Mouse (Mus musculus): ENCODE results near the gene Ggcx. TPM values are rescaled to one million over a fixed set of nuclear protein-coding genes. Genes with fewer than 3 reads are reported as not detected.

Gene Ggcx
- total RNA-seq, 1 experiment from 2014 or later: 50.4 TPM

DNA sequence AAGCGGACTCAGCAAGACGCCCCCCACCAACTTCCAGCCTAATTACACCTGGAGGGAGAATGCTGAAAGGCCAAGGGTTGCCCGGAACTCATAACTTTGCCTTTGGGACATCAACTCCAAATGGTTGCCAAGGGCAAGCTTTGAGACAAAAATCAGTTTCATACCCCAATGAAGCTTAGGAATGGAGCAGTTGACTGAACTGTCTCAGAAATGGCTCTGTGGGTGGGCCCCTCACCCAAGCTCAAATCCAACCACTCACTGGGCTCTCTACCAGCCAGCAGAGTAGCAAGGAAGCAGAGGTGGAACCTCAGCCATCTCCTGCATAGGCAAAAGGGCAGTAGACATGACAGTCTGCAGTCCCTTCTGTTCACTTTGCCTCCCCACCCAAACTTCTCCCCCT is 26.3 kb upstream of the Ggcx start:
- DNase-seq: no peak

DNA sequence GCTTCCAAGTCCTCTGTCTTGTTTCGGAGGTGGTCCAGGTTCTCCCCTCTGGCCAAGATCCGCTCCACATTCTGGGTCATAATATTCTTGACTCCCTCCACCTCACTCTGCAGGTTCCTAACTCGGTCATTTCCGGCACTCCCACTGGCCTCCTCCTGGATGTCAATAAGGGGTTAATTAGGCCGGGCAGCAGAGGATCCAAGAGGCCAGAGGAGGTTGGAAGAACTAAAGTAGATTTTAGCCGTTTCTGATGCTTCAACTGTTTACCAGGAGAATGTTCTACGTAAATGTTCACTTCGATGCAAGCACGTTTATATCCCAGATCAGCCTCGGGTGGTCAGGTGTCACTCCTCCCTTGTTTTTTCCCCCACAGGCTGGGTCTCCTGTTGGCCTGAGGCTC is 25.8 kb upstream of the Ggcx start:
- DNase-seq: no peak

DNA sequence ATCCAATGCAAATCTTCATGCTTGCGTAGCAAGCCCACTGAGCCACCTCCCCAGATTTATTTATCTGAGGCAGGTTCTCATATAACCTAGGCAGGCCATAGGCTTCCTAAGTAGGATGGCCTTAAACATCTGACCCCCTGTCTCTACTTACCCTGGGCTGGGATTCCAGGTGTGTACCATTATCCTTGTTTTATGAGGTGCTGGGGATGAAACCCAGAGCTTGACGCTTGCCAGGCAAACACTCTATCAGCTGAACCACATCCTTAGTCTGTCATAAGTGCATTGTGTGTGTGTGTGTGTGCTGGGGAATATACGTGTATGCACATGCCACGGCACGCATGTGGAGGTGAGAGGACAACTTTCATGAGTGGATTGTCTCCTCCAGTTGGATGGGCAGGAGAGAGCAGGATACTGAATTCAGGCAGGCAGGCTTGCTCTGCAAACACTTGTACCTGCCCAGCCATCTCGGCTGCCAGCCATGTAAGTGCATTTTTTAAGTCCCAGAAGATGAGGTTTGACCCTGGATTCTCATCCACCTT is 25.2 kb upstream of the Ggcx start:
- DNase-seq: no peak

DNA sequence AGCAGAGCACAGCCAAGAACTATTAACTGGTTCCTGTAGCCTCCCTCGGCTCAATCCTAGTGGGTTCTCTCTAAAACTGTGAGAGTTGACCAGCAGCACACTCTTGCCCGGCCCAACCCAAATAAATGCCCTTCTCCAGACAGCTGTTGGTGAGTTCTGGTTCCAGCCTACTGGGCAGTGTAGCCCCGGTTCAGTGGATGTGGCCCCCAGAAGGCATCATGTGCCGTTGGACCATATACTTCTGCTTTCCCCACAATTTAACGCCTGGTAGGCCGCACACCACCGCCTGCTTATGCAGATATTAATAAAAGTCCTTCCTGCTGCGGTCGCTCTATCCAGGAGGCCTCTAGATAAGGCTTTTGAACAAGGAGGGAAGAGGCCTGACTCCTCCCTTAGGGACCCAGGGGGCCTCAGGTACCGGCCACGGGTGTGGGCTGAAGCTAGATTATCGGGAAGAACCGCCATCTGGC is 24.6 kb upstream of the Ggcx start:
- peak; percentile 54 for DNase-seq

DNA sequence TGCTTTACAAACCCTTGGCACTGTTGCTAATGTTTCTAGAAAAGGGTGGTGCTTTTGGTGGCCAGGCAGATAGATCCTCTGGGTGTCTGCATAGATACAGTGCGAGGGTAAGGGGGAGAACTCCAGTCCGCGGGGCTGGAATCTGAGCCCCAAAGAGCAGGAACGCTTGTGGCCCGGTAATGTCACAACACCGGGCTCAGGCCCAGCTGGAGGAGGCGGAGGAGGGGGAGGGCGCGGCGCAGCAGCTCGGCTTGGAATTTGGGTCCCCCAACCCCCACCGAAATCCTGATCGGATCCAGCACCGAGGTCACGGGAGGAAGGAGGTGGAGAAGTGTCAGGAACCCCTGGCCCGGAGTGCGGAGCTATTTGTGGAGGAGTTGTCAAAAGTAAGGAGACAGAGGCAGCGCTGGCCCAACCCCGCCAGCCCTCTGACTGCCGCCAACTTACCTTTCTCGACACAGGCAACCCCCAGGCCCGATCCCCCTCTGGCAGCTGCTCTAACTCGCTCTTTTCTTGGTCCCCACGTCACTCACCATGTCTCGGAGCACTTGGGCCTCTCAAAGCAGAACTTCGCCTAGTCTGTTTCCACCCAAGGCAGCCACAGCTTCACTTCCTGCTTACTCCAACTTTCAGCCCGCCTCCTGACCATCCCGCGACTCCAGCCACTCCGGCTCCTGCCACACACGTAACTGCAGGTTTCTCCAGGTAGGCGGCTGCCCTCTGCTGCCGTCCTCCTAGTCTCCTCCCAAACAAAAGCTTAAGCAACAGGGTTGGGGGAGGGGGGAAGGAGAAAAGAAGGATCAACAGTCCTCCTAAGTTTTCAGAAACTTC is 24.0 kb upstream of the Ggcx start, which contains the start of gene Vamp8:
Gene Vamp8 (minus strand): TSS at position 763 of the 831 bp plus-strand sequence.
- peak; percentile 93 for DNase-seq

DNA sequence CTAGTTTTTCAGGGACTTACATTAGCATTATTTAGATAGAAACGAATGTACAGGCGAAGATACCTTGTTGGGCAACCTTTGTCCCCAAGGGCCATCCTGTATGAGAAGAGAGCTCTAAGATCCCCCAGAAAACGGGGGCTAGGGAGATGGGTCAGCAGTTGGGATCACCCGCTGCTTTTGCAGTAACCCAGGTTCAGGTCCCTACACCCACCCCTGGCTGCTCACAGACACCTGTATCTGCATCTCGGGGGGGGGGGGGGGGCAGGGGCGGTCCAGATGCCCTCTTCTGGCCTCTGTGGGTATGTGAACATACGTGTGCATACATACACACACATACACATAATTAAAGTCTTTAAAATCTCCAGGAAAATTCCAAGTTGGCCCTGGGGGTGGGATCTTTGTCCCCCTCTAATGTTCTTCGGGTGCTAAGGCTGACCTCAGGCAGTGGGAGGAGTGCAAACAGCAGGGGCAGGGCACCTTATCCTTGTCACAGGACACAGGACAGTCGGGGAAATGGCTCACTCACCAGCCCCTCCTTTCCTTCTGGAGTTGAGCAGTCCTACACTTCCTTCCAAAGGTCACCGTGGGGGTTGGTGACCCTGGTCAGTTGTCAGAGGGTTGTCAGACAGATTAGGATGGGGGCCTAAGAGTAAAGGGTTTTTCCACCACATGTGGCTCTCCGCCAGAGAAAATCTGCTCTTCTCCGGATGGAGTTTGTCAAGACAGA is 23.1 kb upstream of the Ggcx start:
- peak; percentile 84 for DNase-seq

DNA sequence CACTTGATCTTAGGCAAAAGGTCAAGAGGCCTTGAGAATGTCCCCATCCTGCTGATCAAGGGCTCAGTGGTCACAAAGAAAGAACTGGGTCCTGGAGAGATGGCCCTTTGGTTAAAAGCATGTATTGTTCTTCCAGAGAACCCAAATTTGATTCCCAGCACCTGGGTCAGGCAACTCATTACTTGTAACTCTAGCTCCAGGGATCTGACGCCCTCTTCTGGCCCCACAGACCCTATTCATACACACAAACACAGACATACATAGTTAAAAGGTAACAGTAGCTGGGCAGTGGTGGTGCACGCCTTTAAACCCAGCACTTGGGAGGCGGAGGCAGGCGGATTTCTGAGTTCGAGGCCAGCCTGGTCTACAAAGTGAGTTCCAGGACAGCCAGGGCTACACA is 21.8 kb upstream of the Ggcx start:
- no peak for DNase-seq

DNA sequence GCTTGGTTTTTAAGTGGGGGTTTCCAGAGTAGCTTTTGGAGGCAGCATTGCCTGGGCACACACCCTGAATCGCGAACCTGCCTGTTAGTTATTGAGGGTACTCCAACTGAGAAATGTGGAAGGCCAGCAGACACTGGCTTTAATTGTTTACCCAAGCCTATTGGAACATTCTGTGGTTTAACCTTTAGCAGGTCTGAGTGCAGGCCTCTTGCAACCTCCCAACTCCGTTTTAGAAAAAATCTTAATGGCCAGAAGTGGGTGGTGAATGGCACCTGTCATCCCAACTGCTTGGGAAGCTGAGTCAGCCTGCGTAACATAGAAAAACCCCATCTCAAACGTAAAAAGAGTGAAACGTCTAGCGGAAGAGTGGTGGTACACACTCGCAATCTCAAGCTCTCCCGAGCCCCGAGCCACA is 17.3 kb upstream of the Ggcx start:
- no peak for DNase-seq

DNA sequence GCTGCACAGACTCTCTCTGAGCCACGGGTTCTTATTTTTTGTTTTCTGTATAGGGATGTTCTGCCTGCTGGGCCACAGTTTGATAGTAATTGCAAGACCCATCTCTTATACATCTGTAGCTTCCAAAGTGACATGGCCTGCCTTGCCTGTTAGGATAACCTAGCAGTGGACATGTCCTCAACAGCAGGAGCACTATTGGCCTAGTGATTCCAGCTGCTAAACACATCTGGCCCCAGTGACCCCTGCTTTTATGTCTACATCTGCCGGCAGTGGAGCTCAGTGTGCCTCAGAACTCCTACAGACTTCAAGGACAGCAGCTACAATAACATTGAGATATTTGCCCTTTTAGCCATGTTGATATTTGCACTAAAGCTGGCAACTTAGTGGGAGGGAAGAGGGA is 14.1 kb upstream of the Ggcx start:
- DNase-seq: no peak

DNA sequence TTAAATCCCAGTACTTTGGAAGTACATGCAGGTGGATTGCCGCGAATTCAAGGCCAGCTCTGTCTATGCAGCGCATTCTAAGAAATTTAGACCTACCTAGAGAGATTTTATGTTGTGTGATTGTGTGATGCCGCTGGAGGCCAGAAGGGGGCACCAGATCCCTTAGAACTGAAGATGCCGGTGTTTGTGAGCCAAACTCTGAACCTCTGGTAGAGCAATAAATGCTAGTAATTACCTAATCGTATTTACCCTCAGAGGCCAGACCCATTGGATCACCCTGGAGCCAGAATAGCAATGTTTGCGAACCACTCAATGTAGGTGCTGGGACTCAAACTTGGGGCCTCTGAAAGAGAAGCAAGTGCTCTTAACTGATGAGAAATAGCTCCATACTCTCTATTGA is 12.2 kb upstream of the Ggcx start:
- DNase-seq: peak; percentile 85

DNA sequence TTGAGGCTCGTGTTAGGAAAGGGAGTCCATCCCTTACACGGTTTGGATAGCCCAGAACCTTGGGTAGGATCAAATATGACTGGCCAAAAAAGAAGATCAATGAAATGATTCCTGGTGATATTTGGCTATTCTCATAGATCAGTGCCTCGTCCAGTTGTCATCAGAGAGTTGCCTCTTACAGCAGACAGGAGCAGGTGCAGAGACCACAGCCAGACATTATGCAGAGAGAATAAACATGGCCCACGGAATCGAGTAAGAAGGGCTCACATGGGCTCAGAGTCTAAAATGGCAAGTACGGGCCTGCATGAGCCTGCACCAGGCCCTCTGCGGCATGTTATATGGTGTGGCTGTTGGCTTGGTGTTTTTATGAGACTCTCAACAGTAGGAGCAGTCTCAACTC is 8.8 kb upstream of the Ggcx start:
- DNase-seq: no peak

DNA sequence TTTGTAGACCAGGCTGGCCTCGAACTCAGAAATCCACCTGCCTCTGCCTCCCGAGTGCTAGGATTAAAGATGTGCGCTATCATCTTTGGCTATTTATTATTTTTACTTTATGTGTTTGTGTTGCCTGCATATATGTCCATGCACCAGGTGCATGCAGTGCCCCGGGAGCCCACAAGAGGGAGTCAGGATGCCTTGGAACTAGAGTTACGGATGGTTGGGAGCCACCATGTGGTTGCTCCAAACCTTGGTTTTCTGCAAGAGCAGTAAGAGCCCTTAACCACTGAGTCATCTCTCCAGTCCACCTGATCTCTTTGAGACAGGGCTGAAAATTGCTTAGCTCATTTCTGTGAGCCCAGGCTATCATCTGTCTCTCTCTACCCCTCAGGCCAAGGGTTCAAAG is 7.0 kb upstream of the Ggcx start:
- DNase-seq: peak; percentile 91

DNA sequence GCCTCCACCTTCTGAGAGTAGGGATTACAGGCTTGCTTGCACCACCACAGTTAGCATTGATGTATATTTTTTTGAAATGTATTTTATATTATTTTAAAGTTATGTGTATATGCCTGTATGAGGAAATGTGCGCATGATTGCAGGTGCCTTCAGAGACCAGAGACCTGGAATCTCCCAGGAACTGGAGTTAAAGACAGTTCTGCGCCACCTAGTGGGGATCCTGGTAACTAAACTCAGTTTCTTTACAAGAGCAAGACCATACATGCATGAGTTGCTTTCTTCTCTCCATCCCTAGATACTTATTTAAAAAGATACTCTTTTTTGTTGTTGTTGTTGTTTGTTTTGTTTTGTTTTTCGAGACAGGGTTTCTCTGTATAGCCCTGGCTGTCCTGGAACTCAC is 4.5 kb upstream of the Ggcx start:
- peak; percentile 77 for DNase-seq

DNA sequence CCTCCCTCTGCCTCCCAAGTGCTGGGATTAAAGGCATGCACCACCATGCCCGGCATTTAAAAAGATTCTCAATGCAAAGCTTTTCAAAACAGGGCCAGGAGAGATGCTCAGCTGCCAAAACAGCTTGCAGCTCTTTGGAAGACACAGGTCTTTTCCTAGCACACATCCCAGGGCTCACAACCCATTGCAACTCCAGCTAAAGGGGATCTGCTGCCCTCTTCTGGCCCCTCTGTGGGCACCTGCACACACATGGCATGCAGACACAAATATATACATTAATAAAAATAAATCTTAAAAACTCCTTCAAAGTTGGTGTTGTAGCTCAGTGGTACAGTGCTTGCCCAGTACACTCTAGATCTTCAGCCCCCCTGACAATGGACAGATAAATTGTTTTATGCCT is 4.1 kb upstream of the Ggcx start:
- DNase-seq: no peak

DNA sequence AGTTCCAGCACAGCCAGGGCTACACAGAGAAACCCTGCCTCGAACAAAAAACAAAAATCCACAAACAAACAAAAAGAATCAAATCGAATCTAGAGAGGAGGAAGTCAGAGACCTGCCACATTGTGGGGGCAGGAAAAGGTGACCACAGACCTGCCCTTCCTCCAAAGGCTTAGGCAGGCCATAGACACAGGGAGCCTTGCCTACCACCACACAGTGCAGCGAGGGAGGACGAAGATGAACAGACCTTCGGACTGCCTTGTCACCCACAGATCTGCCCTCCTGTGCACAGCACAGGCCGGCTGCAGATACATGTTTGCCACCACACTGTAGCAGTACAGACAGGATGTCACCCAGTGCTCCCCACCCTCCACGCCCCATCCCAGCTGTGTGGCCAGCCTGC is 3.6 kb upstream of the Ggcx start:
- DNase-seq: no peak

DNA sequence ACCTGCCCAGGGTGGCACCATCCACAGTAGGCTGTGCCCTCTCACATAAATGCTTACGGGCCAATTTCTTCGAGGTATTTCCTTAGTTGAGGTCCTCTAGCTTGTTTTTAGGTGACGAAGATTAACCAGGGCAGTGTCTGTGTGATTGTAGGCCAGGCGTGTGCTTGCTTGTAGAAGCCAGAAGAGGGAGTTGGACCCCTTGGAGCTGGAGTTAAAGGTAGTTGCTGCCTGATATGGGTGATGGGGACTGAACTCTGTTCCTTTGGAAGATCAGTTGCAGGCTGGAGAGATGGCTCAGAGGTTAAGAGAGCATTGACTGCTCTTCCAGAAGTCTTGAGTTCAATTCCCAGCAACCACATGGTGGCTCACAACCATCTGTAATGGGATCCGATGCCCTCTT is 1.1 kb downstream of the Ggcx start:
- no peak for DNase-seq

DNA sequence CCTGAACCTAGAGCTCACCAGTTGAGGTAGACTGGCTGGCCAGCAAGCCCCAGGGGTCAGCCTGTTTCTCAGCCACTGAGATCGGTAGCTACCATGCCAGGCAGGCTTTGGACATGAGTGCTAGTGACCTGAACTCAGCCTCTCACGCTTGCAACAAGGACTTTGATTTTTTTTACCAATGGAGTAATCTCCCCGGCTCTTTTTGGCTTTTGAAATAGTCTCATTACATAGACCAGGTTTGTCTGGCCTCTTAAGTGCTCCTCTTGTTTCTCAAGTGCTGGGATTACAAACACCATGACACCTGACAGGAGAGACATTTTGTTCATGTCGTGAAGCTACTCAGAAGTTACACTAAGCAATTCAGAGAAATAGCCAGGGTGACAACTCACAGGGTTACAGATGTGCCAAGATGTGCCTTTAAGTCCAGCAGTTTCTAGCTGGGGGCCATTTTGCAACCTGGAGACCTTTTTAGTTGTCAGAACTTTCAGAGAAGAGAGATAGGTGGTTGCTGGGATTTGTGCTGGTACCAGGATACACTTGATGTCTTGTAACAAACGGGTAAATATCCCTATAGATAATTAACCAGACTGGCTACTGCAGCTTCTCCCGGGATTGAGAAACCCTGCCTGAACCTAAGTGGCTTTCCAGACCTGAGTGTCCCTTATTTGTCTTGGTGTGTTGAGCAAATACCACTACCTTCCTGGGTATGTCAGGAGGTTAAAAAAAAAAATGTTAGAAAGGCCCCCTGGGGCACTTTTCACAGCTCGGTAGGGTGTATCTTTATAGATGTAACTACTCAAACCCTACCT is 2.1 kb downstream of the Ggcx start:
- DNase-seq: no peak

DNA sequence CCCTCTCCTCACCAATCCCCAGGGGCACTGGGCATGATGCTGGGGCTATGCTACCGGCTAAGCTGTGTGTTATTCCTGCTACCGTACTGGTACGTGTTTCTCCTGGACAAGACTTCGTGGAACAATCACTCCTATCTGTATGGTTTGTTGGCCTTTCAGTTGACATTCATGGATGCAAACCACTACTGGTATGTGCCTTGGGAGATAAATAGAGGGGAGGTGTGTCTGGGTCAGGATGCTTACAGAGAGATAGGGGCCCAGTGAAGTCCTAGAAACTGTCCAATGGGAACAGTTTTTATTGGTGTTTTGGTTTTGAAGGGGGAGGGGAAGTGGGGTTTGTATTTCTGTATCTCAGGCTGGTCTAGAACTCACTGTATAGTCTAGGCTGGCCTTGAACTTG is 4.2 kb downstream of the Ggcx start:
- no peak for DNase-seq

DNA sequence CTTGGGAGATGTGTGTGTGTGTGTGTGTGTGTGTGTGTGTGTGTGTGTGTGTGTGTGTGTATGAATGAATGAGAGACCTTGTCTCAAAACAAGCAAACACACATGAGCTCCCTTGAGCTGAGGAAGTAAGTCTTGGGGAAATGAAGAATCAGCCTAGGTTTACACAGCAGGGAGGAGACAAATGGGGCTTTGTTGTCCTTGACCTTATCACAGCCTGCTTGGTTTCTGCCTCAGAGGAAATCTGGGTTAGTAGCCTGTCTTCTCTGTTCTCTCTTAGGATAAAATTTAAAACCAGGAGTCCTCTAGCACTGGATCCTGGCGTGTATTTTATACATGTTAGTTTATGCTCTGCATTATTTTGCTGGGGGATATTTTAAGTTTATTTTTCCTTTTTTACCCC is 5.7 kb downstream of the Ggcx start:
- DNase-seq: no peak

DNA sequence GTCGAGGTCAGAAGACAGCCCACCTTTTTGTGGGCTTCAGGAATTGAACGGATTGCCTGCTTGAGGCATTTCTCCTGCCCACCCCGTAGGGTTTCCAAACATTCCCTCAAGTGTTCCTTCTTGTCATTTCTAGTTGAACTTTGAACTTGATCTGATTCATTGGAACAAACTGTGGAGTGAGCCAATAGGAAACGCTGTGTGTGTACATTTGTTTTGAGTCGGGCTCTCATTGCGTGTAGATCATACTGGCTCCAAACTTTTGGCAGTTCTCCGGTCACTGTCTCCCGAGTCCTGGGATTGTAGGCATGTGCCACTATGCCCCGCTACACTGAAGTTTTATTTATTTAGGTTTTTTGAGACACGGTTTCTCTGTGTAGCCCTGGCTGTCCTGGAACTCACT is 6.8 kb downstream of the Ggcx start:
- no peak for DNase-seq

DNA sequence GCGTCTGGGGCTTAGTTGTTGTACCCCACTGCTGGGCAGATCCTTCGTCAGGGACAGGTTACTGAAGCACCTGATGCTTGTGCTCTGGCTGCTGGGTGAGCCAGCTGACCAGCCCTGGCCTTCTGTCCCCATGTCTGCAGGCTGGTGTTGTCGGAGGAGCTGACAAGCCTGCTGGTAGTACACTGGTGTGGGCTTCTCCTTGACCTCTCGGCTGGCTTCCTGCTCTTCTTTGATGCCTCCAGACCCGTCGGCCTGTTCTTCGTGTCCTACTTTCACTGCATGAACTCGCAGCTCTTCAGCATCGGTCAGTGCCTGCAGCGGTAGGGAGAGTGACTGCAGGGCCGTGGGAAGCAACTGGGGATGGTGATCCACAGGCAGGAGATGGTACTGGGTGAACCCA is 11.5 kb downstream of the Ggcx start:
- DNase-seq: no peak

DNA sequence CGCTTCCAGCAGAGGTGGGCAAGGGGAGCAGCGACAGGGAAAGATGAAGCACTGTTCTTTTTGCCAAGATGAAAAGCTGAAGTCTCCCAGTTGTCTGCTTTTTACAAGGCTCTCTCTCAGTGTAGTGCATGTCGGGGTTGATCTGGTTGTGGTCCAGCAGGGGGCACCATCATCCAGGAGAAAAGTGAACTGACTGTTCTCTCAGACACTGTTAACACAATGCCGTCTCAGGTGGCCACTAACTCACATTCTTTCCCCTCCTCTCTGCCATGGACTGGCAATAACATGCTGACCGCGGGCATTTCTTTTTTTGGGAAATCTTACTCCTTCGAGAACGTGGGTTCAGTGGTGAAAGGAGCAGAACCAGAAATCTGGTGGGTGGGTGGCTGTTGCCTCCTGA is 13.9 kb downstream of the Ggcx start:
- peak; percentile 87 for DNase-seq

All from adrenal gland, postnatal 14 days (tissue).